Mouse (Mus musculus): Measurements from ENCODE around the gene Csf2rb.

DNA sequence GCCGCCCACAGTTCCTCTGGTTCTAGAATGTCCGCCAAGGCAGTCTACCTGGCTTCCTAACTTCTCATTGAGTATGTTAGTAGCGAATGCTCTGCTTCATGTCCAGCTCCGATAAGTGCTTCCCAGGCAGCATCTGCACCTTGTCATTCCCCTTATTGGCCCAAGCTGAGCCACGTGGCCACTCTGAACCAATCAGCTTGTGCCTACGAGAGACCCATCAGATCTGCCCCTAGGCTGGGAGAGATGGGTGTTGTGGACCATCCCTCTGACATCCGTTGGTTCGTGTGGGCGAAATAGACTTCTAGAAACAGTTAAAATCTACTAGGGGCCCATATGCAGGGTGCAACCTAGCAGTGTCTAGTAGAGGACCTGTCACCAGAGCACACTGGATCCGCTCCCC, 52.3 kb downstream of the Csf2rb start:
- TF ChIP-seq POLR2A (IDR thresholded peaks at IDR 0.05; ENCODE audit: borderline replicate concordance, control insufficient read depth, low read depth, low read length) (no peak), CTCF (IDR thresholded peaks at IDR 0.05; ENCODE audit: control insufficient read depth, insufficient read depth, low read length) (no peak)
